Mouse (Mus musculus): Measurements from ENCODE around the gene Nfatc2ip. TPM values are rescaled to one million over a fixed set of nuclear protein-coding genes. Genes with fewer than 3 reads are reported as not detected.
"Not testable (repeated sequence)": the region's sequence is repeated elsewhere in the genome, so short reads cannot be mapped to it uniquely, and the experiment has no call there.

Gene Nfatc2ip
- polyA plus RNA-seq, 1 experiment from 2014 or later = 3.0 TPM

DNA sequence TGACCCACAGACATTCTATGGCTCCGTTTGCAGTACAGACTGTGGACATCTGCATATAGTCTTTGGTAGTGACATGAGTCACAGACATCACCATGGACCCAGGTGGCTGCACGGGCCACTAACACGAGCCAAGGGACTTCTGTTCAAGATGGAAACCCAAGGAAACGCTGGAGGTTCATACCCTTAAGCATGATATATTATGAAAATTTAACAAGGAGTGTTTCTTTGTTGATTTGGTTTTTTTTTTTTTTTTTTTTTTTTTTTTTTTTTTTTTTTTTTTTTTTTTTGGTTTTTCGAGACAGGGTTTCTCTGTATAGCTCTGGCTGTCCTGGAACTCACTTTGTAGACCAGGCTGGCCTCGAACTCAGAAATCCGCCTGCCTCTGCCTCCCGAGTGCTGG lies 6.0 kb upstream of the Nfatc2ip start:
- not testable (repeated sequence) for H3K9ac ChIP-seq; ATAC-seq; H3K9me3 ChIP-seq (replicated peaks); H3K36me3 ChIP-seq (ENCODE audit: poor library complexity, severe bottlenecking); H3K27me3 ChIP-seq; H3K4me1 ChIP-seq; H3K4me2 ChIP-seq; H3K27ac ChIP-seq; H3K4me3 ChIP-seq
- 87% methylated on average over 8 of the region's 8 CpGs for WGBS

DNA sequence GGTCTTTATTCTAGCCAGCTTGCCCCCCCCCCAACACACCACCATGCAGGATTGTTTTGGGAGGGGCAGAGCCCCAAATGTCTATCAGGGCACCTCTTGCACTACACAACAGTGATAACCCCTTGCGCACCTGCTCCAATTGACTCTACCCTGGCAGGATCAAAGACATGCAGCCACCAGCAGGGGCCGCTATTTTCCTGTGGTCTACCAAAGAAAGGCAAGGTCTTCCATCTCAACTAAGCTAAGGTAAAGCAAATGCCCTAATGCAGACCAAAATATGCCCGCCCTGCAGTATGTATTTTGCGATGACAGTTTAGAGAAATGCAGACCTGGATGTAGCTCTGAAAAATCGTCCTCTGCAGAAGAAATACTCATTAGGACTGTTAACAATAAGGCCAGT lies 3.0 kb upstream of the Nfatc2ip start:
- Histone ChIP-seq H3K27ac (no peak overlapping the region), H3K4me1 (peaks cover 16% of the 10 kb centered on the region), H3K36me3 (ENCODE audit: poor library complexity, severe bottlenecking) (no peaks in the 10 kb centered on the region), H3K9me3 (replicated peaks) (no peaks in the 10 kb centered on the region), H3K27me3 (no peaks in the 10 kb centered on the region), H3K4me2 (no peak overlapping the region), H3K9ac (no peak overlapping the region), H3K4me3 (no peak overlapping the region)
- WGBS = 8% methylated on average over 5 of the region's 5 CpGs
- ATAC-seq = no peak

DNA sequence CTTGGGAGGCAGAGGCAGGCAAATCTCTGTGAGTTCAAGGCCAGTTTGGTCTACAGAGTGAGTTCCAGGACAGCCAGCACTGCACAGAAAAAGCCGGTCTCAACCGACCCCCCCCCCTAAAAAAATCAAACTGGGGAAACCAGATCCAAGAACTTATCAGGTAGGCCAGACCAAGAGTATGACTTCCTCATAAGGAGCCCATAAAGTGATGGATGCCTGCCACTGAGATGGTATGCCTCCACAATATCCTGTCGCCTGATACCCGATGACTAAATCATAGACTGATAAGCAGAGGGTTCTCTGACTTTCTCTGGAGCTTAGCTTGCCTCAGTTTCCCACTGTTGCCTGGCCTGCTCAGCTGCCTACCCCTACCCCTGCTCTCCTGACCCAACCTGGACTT lies 1.3 kb upstream of the Nfatc2ip start:
- no peak for ATAC-seq
- peaks cover 3% of the 10 kb centered on the region; the same call in 1 of the 2 replicates for H3K36me3 ChIP-seq (ENCODE audit: poor library complexity, severe bottlenecking)
- no peaks in the 10 kb centered on the region for H3K27me3 ChIP-seq
- H3K4me2 ChIP-seq = no peak overlapping the region
- WGBS = over 99% methylated on average over 4 of the region's 4 CpGs
- no peak overlapping the region for H3K4me3 ChIP-seq
- no peaks in the 10 kb centered on the region for H3K9me3 ChIP-seq (replicated peaks)
- H3K27ac ChIP-seq = no peak overlapping the region
- no peak overlapping the region for H3K9ac ChIP-seq
- H3K4me1 ChIP-seq = peaks cover 16% of the 10 kb centered on the region

DNA sequence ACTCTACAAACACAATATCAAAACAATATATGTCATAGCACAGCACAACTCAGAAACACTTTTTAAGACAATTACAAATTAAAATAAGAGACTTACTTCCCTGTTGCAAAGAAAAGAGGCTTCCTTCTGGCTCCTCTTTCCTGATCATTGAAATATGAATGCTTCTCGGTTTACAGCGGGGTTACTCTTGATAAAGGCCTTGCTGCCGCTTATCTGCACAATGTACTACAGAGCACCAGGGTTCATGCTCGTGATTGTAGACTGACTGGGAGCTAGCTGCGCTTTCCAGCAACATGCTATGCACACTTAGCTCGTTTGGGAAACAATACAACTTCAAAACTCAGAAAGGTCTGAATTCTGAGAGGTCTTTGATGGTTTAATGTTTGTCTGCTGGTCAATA lies 684 bp upstream of the Nfatc2ip start:
- Histone ChIP-seq H3K36me3 (ENCODE audit: poor library complexity, severe bottlenecking) (peaks cover 3% of the 10 kb centered on the region; the same call in 1 of the 2 replicates), H3K27ac (no peak overlapping the region), H3K9me3 (replicated peaks) (no peaks in the 10 kb centered on the region), H3K4me1 (peaks cover 16% of the 10 kb centered on the region), H3K27me3 (no peaks in the 10 kb centered on the region), H3K9ac (no peak overlapping the region), H3K4me3 (no peak overlapping the region), H3K4me2 (peak overlapping the region; percentile 37)
- ATAC-seq = no peak
- WGBS = 49% methylated on average over 6 of the region's 6 CpGs

DNA sequence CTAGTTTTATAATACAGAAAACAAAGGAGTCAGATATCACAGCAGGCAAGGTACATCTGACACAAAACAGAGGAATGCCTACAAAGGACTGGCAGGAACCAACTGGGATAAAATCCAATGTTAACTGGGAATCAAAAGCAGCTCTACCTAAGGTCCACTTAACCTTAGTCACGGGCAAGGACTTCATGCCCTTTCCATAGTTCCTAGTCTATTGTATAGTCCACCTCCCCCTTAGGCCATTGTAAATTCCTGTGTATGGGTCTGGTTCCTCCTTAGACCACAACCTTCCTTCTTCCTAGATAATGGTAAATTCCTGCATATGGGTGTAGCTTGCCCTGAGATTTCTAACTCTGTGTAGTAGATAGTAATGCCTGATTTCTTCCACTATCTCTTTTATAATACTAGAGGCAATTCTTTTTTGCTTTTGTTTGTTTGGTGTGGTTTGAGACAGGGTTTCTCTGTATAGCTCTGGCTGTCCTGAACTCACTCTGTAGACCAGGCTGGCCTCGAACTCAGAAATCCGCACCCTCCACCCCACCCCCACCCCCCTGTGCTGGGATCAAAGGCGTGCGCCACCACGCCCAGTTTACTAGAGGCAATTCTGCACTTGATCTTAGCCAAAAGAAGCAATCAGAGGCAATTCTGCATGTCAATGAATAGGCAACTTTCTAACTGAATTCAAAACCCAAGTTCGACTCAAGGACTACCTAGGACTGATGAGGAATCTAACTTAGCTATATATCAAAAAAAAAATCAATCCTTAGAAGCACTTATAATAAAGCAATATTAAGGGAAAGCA lies 4.3 kb downstream of the Nfatc2ip start:
- H3K27ac ChIP-seq; H3K27me3 ChIP-seq; H3K4me2 ChIP-seq; ATAC-seq; H3K4me3 ChIP-seq; H3K9ac ChIP-seq; H3K9me3 ChIP-seq (replicated peaks): not testable (repeated sequence)
- Histone ChIP-seq H3K36me3 (ENCODE audit: poor library complexity, severe bottlenecking) (peaks cover 48% of the 10 kb centered on the region), H3K4me1 (peaks cover 15% of the 10 kb centered on the region)
- WGBS = 88% methylated on average over 7 of the region's 7 CpGs

DNA sequence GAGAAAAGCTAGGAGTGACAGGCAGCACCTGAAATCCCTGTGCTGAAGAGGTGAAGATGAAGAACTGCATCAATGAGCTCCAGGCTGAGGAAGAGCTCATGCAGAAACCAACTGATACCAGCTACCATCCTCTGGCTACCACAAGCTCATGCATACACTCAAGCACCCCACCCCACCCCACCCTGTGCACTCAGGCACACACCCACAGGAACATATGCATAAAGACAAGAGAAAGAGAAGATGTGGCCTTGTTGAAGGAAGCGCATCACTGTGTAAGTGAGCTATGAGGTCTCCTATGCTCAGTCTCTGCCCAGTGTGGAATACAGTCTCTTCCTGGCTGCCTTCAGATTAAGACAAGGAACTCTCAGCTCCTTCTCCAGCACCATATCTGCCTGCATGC lies 8.4 kb downstream of the Nfatc2ip start:
- Histone ChIP-seq H3K27ac (no peak overlapping the region), H3K9ac (no peak overlapping the region), H3K36me3 (ENCODE audit: poor library complexity, severe bottlenecking) (peaks cover 73% of the 10 kb centered on the region), H3K27me3 (no peaks in the 10 kb centered on the region), H3K4me3 (no peak overlapping the region), H3K4me1 (no peaks in the 10 kb centered on the region), H3K9me3 (replicated peaks) (no peaks in the 10 kb centered on the region), H3K4me2 (no peak overlapping the region)
- 96% methylated on average over 1 of the region's 1 CpGs for WGBS
- ATAC-seq = no peak

GRCm38 (mm10) chr7:126383565-126383964 lies 13.0 kb downstream of the Nfatc2ip start:
- H3K4me1 ChIP-seq = no peaks in the 10 kb centered on the region
- H3K27me3 ChIP-seq = no peaks in the 10 kb centered on the region
- H3K4me3 ChIP-seq = no peak overlapping the region
- H3K9me3 ChIP-seq (replicated peaks) = no peaks in the 10 kb centered on the region
- no peak overlapping the region for H3K27ac ChIP-seq
- WGBS = 88% methylated on average over 5 of the region's 5 CpGs
- no peak overlapping the region for H3K9ac ChIP-seq
- no peak for ATAC-seq
- peaks cover 40% of the 10 kb centered on the region for H3K36me3 ChIP-seq (ENCODE audit: poor library complexity, severe bottlenecking)
- no peak overlapping the region for H3K4me2 ChIP-seq

DNA sequence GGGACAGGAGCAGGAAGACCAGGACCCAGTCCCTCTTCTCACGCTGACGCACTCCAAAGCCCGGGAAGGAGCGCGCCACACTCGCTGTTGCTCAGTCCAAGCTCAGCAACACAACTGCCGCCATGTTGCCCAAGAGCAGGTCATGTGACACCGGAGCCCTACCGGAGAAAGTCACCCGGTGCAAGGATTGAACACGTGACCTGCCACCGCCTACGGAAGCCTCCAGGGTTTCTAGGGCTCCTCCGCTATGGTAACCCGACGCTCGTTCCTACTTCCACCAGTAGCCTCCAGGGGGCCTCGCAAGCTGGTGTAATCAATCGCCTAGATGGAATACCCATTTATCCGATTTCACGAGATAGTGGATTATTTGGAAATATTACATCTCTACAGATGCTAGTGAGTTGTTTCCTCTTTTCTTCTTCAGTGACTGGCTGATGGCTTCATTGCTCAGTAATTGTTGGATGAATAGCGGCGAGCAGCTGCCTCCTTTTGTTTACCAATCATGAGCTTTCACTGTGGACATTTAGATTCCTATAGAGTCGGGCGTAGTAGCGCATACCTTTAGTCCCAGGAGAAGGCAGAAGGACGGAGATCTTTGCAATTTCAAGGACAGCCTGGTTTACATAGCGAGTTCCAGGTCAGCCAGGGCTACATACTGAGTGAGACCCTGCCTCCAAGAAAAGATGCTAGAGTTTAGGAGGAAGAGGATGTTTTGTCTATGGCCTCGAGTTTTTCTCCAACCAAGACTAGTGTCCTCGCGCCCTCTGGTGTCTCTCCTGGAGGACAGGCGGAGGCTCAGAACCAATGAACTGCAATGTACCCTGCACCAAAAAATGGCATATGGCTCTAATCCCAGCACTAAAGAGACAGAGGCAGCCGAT lies 19.0 kb downstream of the Nfatc2ip start, which contains the start of gene Spns1:
Gene Spns1, minus strand, starts transcription at position 173 of the 881 bp plus-strand sequence.
- peak within 1 kb of the TSS; percentile 93 for H3K4me2 ChIP-seq
- no peaks in the 10 kb centered on the region for H3K27me3 ChIP-seq
- H3K9ac ChIP-seq = peak within 1 kb of the TSS; percentile 81
- no peaks in the 10 kb centered on the region for H3K9me3 ChIP-seq (replicated peaks)
- 0% methylated on average over 33 of the region's 33 CpGs for WGBS
- H3K4me3 ChIP-seq = peak within 1 kb of the TSS; percentile 82
- peaks cover 24% of the 10 kb centered on the region for H3K4me1 ChIP-seq
- ATAC-seq = peak; percentile 98
- H3K36me3 ChIP-seq (ENCODE audit: poor library complexity, severe bottlenecking) = peaks cover 27% of the 10 kb centered on the region
- H3K27ac ChIP-seq = peak within 1 kb of the TSS; percentile 78

GRCm38 (mm10) chr7:126376903-126377277 lies 19.6 kb downstream of the Nfatc2ip start:
- peak overlapping the region; percentile 93 for H3K4me2 ChIP-seq
- H3K4me1 ChIP-seq = peaks cover 24% of the 10 kb centered on the region
- 2% methylated on average over 27 of the region's 27 CpGs for WGBS
- H3K27me3 ChIP-seq = no peaks in the 10 kb centered on the region
- peak overlapping the region; percentile 82 for H3K4me3 ChIP-seq
- H3K9me3 ChIP-seq (replicated peaks) = no peaks in the 10 kb centered on the region
- H3K9ac ChIP-seq = peak overlapping the region; percentile 81
- peaks cover 33% of the 10 kb centered on the region for H3K36me3 ChIP-seq (ENCODE audit: poor library complexity, severe bottlenecking)
- no peak overlapping the region for H3K27ac ChIP-seq
- ATAC-seq = no peak; the same call in 1 of the 2 replicates

DNA sequence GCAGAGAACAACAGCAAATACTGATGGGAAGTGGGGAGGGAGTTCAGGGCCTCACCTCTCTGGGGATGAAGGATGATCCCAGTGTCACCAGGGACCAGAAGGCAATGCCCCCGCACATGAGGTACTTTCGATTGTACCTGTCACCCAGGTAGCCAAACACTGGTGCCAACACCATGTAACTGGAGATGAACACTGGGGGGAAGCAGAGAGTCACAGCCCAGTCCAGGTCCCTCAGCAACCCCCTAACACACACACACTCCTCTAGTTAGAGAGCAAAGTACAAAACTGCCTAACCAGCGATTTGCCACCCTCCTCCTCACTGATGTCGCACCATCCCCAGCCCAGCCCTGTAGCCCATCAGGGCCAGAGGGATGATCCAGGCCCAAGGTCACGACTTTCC lies 21.5 kb downstream of the Nfatc2ip start:
- no peaks in the 10 kb centered on the region for H3K9me3 ChIP-seq (replicated peaks)
- peaks cover 24% of the 10 kb centered on the region for H3K4me1 ChIP-seq
- WGBS = 72% methylated on average over 5 of the region's 5 CpGs
- H3K9ac ChIP-seq = no peak overlapping the region
- no peaks in the 10 kb centered on the region for H3K27me3 ChIP-seq
- H3K27ac ChIP-seq = no peak overlapping the region
- ATAC-seq = no peak
- H3K4me3 ChIP-seq = no peak overlapping the region
- H3K4me2 ChIP-seq = no peak overlapping the region
- H3K36me3 ChIP-seq (ENCODE audit: poor library complexity, severe bottlenecking) = peaks cover 52% of the 10 kb centered on the region

- H3K27ac ChIP-seq = no peak overlapping the region
- no peak overlapping the region for H3K4me3 ChIP-seq
- H3K4me2 ChIP-seq = no peak overlapping the region
- no peaks in the 10 kb centered on the region for H3K27me3 ChIP-seq
- 83% methylated on average over 6 of the region's 6 CpGs for WGBS
- no peak for ATAC-seq
- H3K36me3 ChIP-seq (ENCODE audit: poor library complexity, severe bottlenecking) = peaks cover 57% of the 10 kb centered on the region
- H3K4me1 ChIP-seq = peaks cover 24% of the 10 kb centered on the region
- H3K9me3 ChIP-seq (replicated peaks) = no peaks in the 10 kb centered on the region
- no peak overlapping the region for H3K9ac ChIP-seq
Measured at GRCm38 (mm10) chr7:126374526-126374925, 22.0 kb downstream of the Nfatc2ip start.

DNA sequence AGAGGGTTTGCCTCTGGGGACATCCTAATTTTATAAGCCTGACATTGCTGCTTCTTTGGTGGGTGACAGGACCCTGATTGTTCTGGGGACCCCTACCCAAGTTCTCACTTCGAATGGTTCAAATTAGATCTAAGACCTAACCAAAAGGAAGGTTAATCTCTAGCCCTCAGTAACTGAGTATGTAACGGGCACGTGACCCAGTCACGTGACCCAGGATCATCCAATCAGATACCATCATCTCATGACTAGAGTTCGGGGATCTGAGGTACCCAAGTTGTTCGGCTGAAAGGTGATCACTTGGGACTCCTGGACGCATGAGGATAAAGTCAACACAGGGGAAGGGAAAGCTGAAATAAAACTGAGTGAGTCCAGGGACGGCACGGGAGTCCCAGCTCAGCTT lies 23.5 kb downstream of the Nfatc2ip start:
- no peak overlapping the region for H3K4me3 ChIP-seq
- H3K27me3 ChIP-seq = no peaks in the 10 kb centered on the region
- H3K4me2 ChIP-seq = no peak overlapping the region
- ATAC-seq = no peak
- H3K4me1 ChIP-seq = peaks cover 20% of the 10 kb centered on the region
- WGBS = 80% methylated on average over 9 of the region's 9 CpGs
- H3K9me3 ChIP-seq (replicated peaks) = no peaks in the 10 kb centered on the region
- no peak overlapping the region for H3K9ac ChIP-seq
- H3K27ac ChIP-seq = no peak overlapping the region
- peaks cover 65% of the 10 kb centered on the region for H3K36me3 ChIP-seq (ENCODE audit: poor library complexity, severe bottlenecking)

Data from forebrain, embryonic 13.5 days (tissue).